Comparison of ENCODE assay signal across 8 mouse cellular contexts in the genomic region with DNA sequence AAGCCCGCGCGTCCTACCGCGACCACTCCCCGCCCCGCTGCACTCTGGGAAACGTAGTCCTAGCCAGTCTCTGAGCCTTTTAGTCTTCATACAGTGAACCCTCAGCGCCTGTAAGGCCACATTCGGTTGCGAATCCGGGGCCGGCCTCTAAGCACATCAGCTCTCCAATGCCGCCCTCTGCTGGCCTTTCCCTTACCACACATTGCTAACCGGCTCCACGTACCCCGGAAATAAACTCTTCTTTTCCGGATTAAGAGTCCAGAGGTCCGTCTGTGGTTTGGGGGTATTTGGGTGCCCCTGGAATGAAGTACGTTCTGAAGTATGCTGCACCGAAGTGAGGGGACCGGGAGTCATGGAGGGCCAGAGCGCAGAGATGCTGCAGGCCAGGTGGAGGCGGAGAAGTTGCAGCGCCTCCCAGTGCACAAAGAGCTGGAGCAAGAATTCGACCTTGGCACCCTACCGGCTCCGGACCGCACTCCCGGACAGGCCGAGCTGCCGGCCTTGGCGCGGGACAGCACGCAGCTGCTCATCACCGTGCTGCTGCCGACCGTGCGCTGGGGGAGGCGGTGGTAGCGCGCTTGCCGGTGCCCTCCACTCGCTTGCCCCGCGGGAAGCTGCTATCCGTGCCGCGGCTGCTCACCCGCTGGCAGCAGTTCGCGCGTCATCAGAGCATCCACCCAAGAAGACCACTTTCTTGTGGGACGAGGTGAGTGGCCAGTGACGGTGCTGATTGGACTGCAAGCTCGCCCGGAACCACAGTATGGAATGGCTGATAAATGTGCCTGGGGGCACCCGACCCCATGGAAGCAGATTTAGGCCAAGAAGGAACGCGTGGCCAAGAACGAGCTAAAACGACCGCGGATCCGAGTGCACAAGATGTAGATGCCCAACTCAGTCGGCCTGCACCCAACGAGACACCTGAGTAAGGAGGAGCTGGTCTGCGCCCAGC.
DNase-seq lines count a peak whose midpoint lies in the region; ATAC-seq lines count a peak whose summit lies in the region.

No protein-coding gene starts in this region.

- H3K36me3 ChIP-seq in heart, embryonic 13.5 days: peaks cover 18% of the 10 kb centered on the region
- peaks cover 9% of the 10 kb centered on the region; the same call in 1 of the 2 replicates for H3K36me3 ChIP-seq in liver, embryonic 12.5 days
- 0 out of 2 replicates have a peak, but pooled peaks cover 4% of the 10 kb centered on the region for H3K36me3 ChIP-seq in stomach, embryonic 15.5 days

- DNase-seq in CD4-positive, CD25-positive, alpha-beta regulatory T cell, adult 2 months (ENCODE audit: low read depth, low spot score): peak; percentile 95
- peak; percentile 64 for DNase-seq in fat pad, adult 2 months (ENCODE audit: extremely low read depth, low read depth, low spot score)
- peak; percentile 98 for DNase-seq in kidney, postnatal 10 days
- peak; percentile 87 to 90 for DNase-seq in natural killer cell, adult 2 months (ENCODE audit: low spot score in 2 of 2)

- H3K4me3 ChIP-seq in brown adipose tissue, adult 24 weeks (ENCODE audit: insufficient read depth, low read depth, low read length): peak overlapping the region; percentile 93
- H3K4me3 ChIP-seq in heart, embryonic 13.5 days: peak overlapping the region; percentile 71
- H3K4me3 ChIP-seq in liver, embryonic 12.5 days: peak overlapping the region; percentile 89
- H3K4me3 ChIP-seq in stomach, embryonic 15.5 days (replicated peaks): peak overlapping the region; percentile 90

- H3K9ac ChIP-seq in heart, embryonic 13.5 days: peak overlapping the region; percentile 87
- peak overlapping the region; percentile 83 for H3K9ac ChIP-seq in liver, embryonic 12.5 days
- H3K9ac ChIP-seq in stomach, embryonic 15.5 days: peak overlapping the region; percentile 85

- no peaks in the 10 kb centered on the region for H3K27me3 ChIP-seq in heart, embryonic 13.5 days (replicated peaks)
- H3K27me3 ChIP-seq in liver, embryonic 12.5 days (replicated peaks): no peaks in the 10 kb centered on the region
- no peaks in the 10 kb centered on the region for H3K27me3 ChIP-seq in stomach, embryonic 15.5 days (replicated peaks)

- H3K27ac ChIP-seq in brown adipose tissue, adult 24 weeks (replicated peaks; ENCODE audit: low read depth, low read length): peak overlapping the region; percentile 72
- H3K27ac ChIP-seq in heart, embryonic 13.5 days (replicated peaks): peak overlapping the region; percentile 71
- peak overlapping the region; percentile 59; the same call in 1 of the 2 replicates for H3K27ac ChIP-seq in liver, embryonic 12.5 days
- H3K27ac ChIP-seq in stomach, embryonic 15.5 days: peak overlapping the region; percentile 80

- WGBS in heart, embryonic 13.5 days: under 1% methylated on average over 68 of the region's 68 CpGs
- WGBS in liver, embryonic 12.5 days (ENCODE audit: insufficient replicate concordance): under 1% methylated on average over 68 of the region's 68 CpGs
- under 1% methylated on average over 68 of the region's 68 CpGs for WGBS in stomach, embryonic 15.5 days

- peak overlapping the region; percentile 91 for H3K4me2 ChIP-seq in heart, embryonic 13.5 days
- peak overlapping the region; percentile 91 for H3K4me2 ChIP-seq in liver, embryonic 12.5 days
- peak overlapping the region; percentile 85 for H3K4me2 ChIP-seq in stomach, embryonic 15.5 days

- no peaks in the 10 kb centered on the region for H3K9me3 ChIP-seq in heart, embryonic 13.5 days
- H3K9me3 ChIP-seq in liver, embryonic 12.5 days (replicated peaks): no peaks in the 10 kb centered on the region
- no peaks in the 10 kb centered on the region for H3K9me3 ChIP-seq in stomach, embryonic 15.5 days

- peaks cover 6% of the 10 kb centered on the region for H3K4me1 ChIP-seq in brown adipose tissue, adult 24 weeks (ENCODE audit: control insufficient read depth, insufficient read depth, insufficient read length, low read length)
- H3K4me1 ChIP-seq in heart, embryonic 13.5 days: peaks cover 26% of the 10 kb centered on the region
- peaks cover 25% of the 10 kb centered on the region for H3K4me1 ChIP-seq in liver, embryonic 12.5 days
- H3K4me1 ChIP-seq in stomach, embryonic 15.5 days: peaks cover 7% of the 10 kb centered on the region; the same call in 1 of the 2 replicates

- ATAC-seq in heart, embryonic 13.5 days (ENCODE audit: extremely low read depth, insufficient number of reproducible peaks, low FRiP score, low TSS enrichment): peak; percentile 83
- ATAC-seq in liver, embryonic 12.5 days: peak; percentile 97
- ATAC-seq in stomach, embryonic 15.5 days (ENCODE audit: insufficient read depth, low FRiP score, low read depth): peak; percentile 97

Comparison
In these comparisons a context has a peak if more than half of its experiments do, and no peak if none do; other contexts are left out.
1. Peak in every context shown above with its lines: DNase-seq, ATAC-seq, H3K4me3 ChIP-seq and H3K27ac ChIP-seq.